22 mouse cellular contexts compared by ENCODE assay signal in genomic region chr4:133711307-133712076, GRCm38 (mm10). TPM values are rescaled to one million over a fixed set of nuclear protein-coding genes. Genes with fewer than 3 reads are reported as not detected.
A peak's percentile ranks its signal among the peaks of the same experiment; 100 is the strongest.
DNase-seq lines count a peak whose midpoint lies in the region; ATAC-seq and TF ChIP-seq lines count a peak whose summit lies in the region.
"Had no signal": no experiment of that assay in that cellular context is flagged by ENCODE, and none has a peak within 500 bp of the region (broad histone marks: within the 10 kb centered on the region; RNA-seq: fewer than 3 reads in every experiment).

No protein-coding gene starts in this region.

- H3K27ac ChIP-seq in cortical plate, adult 2 months (ENCODE audit: insufficient read depth, low read length), result 0 out of 2 replicates have a peak overlapping the region, but pooled peaks have one; percentile 47
- H3K27ac ChIP-seq: embryonic facial prominence, embryonic 12.5 days; hindbrain, embryonic 13.5 days; liver, embryonic 14.5 days; lung, embryonic 15.5 days; midbrain, embryonic 15.5 days had no signal

- H3K4me3 ChIP-seq in cortical plate, adult 2 months (ENCODE audit: insufficient read depth, low read length), result no peak overlapping the region
- H3K4me3 ChIP-seq: embryonic facial prominence, embryonic 12.5 days; hindbrain, embryonic 13.5 days; kidney, embryonic 15.5 days; lung, embryonic 15.5 days; midbrain, embryonic 15.5 days; myocyte had no signal

- peak; percentile 75; the same call in 1 of the 2 replicates for ATAC-seq in cerebellum, adult (ENCODE audit: insufficient number of reproducible peaks, low FRiP score, low TSS enrichment)
- ATAC-seq: midbrain, embryonic 15.5 days had no signal

- no peak for TF ChIP-seq CTCF in cortical plate, adult 2 months (IDR thresholded peaks at IDR 0.05; ENCODE audit: extremely low read depth, insufficient read depth, low read length)

- no peak for TF ChIP-seq POLR2A in cortical plate, adult 2 months (IDR thresholded peaks at IDR 0.05; ENCODE audit: extremely low read depth, insufficient read depth, low read length)

- peaks cover 6% of the 10 kb centered on the region for H3K4me1 ChIP-seq in cortical plate, adult 2 months (ENCODE audit: control insufficient read depth, insufficient read depth, low read length)

- no peak for DNase-seq in cerebellum, postnatal 4 days (ENCODE audit: low spot score in 2 of 2)
- peak; percentile 81 for DNase-seq in brain, adult 2 months (ENCODE audit: low read depth, low spot score)
- peak; percentile 72 for DNase-seq in cerebellum, adult 9-10 months
- DNase-seq in adrenal gland, postnatal 14 days, result no peak
- no peak for DNase-seq in adrenal gland, adult 8-10 months
- no peak for DNase-seq in spleen, postnatal 14 days (ENCODE audit: low spot score in 2 of 2)
- DNase-seq: adrenal gland, postnatal 36 days; gastrocnemius, postnatal 25 days; heart, adult 18-20 months; kidney, postnatal 4 days; lung, postnatal 4 days; thymus, adult 2 months; thymus, postnatal 4 days had no signal

RNA-seq across cellular contexts. Expression of gene Pigv, which starts 39.0 kb away (rescaled TPM):
- polyA plus RNA-seq in cortical plate, adult 2 months (2012; rRNA removed), result 6.6 and 7.4 TPM in 2 replicates
- 13.9 and 17.2 TPM in 2 replicates for total RNA-seq in adrenal gland, postnatal 14 days (2021)
- total RNA-seq in adrenal gland, adult 8-10 months (2022), result 10 to 100 TPM; 26.0 to 31.0 (median 27.3) TPM

RNA-seq across cellular contexts. Expression of gene Arid1a, which starts 45.1 kb away (rescaled TPM):
- 44.3 and 45.1 TPM in 2 replicates for polyA plus RNA-seq in cortical plate, adult 2 months (2012; rRNA removed)
- total RNA-seq in adrenal gland, postnatal 14 days (2021), result 58.6 and 69.0 TPM in 2 replicates
- 10 to 100 TPM; 50.7 to 84.3 (median 61.1) TPM for total RNA-seq in adrenal gland, adult 8-10 months (2022)

Comparison
In these comparisons a context has a peak if more than half of its experiments do, and no peak if none do; other contexts are left out.
1. DNase-seq: peak in brain, adult 2 months (single experiment) and cerebellum, adult 9-10 months (single experiment); none in cerebellum, postnatal 4 days (0 of 2), adrenal gland, postnatal 14 days (single experiment), adrenal gland, adult 8-10 months (single experiment) and spleen, postnatal 14 days (0 of 2).